Mouse (Mus musculus) ZHBTc4 (cell line): ENCODE measurements around the gene Hivep1.
A peak's percentile ranks its signal among the peaks of the same experiment; 100 is the strongest.

ENCODE experiments used
- DNase-seq: peaks from one replicate; pipeline ENCODE4 v3.0.0-alpha.2; 2011; ENCODE audit warnings: low read depth, low spot score

The Hivep1 gene

GRCm38 (mm10) chr13:42051961-42052695, at the start of gene Hivep1:
Hivep1 (plus strand) TSS chr13:42052021.
- peak; percentile 74 for DNase-seq

DNA sequence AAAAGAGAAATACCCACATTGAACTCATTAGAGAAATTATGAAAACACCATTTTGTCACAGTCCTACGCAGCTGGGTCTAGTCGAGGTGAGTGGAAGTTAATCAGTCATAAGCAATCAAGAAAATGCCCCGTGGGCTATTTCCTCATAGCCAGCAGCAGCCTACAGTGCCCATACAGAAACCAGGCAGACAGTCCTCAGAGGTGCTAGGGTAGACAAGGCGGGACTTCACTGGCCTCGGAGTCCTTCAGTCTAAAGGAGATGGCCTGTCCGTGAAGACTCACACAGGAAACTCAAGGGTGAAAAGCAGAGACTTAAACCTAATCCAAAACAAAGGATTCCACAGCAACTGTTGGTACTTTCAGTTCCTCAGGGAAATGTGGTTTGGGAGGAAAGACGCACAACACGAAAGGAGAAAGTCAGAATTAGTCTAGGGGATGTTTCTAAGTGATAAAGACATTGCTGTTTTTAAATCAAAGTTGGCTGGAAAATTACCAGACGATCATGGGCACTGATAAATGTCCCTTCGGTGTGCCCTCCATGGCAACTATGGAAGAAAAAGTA, 36.3 kb upstream of the Hivep1 start:
- no peak for DNase-seq

DNA sequence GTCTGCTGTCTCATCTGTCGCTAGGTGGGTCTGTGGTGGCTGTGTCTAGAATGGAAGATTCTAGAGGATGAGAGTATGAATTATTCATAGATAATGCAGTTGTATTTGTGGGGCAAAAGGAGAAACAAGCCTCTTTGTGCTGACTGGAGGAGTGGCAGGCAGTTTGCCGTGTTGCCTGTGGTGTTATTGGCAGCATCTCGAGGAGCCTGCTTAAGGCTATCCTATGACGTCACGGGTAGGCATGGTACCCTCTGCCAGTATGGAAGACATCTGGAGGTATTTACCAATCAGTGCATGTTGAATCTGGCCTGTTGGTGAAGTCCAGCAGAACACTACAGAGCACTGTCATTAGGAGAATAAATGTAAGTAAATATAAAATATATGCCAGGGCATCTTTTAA, 35.6 kb upstream of the Hivep1 start:
- no peak for DNase-seq

DNA sequence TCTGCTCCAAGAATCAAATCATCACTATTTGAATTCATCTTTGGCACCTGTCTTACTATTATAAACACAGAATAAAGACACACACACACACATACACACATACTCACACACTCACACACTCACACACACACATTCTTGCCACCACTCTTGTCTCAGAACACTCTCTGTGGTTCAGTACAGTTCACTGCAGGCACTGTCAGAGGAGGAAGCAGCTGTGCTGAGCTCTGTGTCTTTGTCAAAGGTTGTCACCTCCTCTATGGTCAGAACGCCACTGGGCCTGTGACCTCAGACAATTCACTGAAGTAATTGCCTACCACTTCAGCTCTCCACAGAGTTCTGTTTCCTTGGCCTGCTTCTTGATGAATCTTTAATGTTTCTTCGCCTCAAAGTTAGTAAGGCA, 33.5 kb upstream of the Hivep1 start:
- DNase-seq, result no peak

GRCm38 (mm10) chr13:42041203-42041602, 10.6 kb upstream of the Hivep1 start:
- DNase-seq, result no peak

DNA sequence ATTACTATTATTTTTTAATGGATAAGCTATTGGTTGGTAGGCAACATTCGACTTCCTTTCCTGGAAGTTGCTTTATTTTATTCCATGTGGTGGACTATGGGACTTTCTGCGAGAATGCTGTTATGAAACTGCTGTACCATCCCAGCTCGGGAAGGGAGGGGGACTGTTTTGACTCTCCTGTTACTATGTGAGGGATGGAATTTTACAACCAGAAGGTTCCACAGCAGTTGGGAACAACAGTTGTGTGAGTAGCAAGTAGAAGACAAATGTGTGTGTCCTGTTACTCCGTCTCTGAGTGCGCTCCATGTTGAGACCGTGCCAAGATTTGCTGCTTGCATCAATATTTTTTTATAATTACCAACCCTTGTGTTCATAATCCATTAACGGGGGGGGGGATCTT, 8.4 kb upstream of the Hivep1 start:
- no peak for DNase-seq

DNA sequence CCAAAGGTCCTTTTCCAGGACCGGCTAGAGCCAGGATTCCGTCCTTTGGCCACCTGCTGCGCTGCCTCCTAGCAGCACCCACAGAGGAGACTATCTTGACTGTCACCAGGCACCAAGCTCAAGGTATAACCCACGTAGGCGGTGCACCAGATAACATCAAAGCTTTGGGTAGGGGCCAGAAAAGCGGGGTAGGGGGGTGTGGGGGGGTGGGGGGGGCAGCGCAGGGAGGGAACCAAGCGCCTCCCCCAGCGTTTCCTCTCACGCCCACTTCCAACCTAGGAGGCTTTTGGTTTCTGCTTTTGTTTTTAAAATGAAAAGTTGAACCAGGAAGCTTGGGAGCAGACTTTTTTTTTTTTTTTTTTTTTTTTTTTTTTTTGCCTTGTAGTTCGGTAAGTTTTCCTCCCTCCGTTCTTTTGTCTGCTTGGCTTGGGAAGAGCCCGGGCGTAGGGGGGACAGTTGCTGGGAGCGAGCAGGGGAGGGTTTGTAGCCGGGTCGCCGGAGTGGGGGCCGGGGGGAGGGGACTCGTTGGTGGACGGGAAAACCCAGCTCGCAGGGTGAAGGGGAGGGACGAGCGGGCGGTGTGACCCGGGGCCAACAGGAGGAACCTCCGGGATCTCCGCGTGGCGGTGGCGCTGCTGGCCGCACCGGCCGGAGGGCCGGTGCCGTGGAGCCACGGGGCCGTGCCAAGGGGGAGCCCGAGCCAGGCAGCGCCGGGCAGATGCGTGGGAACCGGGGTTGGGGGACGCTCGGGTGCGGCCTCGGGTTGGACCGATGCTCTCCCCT, 2.6 kb upstream of the Hivep1 start:
- peak; percentile 42 for DNase-seq

- DNase-seq, result no peak
Measured at GRCm38 (mm10) chr13:42049774-42050125, 2.1 kb upstream of the Hivep1 start.

DNA sequence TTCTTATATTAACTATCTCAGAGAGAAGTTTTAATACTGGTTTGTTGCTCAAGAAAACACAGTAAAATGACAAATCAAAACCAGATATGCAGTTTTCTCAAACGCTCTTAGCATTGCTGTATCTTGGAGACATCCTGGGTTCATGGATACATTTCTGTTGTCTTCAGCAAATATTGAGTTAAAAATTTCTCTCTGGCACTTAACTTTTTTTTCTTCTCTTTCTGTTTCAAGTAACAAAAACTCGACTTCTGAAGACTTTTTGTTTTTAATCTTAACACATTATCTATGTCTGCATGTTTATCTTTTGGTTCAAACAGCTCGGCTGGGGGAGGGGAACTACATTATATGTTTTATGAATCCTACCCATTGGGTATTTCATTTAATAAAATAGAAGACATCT, 1.7 kb upstream of the Hivep1 start:
- no peak for DNase-seq

DNA sequence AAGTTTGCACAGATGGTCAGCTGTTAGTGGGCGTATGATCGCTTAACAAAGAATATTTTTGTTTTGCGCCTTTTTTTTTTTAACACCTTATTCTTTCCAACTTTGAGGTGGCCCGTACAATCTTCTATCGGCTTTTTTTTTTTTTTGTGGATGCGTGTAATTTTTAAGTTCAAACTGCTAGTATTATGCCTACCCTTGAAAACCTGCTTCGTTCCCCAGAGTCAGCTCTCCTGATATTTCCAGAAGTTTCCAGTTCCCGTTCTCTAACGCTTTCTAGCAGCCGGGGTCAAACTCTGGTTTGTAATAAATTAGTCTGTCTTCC, 980 bp upstream of the Hivep1 start:
- no peak for DNase-seq

DNA sequence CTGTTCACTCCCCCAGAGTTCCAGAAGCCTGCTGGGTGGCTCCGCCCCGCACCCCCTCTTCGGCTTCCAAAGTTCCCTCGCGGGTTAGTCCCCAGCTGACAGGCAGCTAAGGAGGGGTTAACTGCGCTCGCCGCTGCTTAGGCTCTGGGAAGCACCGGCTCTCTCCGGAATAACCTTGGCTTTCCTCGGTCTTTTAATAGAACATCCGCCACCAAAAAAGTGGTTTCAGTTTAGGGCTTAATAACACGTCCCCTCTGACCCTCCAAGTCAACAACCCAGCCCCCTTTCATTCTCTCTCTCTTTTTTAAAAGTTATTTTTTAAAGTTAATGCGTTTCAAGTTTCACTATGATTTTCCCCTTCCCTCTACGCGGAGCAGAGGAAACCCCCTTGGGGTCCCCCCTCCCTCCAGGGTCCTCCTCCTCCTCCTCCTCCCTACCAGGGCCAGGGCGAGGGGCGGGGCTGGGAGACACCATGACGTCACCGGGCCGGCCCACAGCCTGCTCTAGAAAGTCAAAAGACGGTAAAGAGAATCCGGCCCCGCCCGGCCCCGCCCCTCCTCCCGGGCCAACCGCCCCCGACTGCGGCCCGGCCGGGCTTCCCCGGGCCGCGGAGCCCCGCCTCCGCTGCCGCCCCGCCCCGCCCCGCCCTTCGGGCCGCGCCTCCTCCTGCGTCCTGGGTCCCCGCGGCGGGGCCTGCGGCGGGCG, 467 bp upstream of the Hivep1 start:
- peak; percentile 95 for DNase-seq

DNA sequence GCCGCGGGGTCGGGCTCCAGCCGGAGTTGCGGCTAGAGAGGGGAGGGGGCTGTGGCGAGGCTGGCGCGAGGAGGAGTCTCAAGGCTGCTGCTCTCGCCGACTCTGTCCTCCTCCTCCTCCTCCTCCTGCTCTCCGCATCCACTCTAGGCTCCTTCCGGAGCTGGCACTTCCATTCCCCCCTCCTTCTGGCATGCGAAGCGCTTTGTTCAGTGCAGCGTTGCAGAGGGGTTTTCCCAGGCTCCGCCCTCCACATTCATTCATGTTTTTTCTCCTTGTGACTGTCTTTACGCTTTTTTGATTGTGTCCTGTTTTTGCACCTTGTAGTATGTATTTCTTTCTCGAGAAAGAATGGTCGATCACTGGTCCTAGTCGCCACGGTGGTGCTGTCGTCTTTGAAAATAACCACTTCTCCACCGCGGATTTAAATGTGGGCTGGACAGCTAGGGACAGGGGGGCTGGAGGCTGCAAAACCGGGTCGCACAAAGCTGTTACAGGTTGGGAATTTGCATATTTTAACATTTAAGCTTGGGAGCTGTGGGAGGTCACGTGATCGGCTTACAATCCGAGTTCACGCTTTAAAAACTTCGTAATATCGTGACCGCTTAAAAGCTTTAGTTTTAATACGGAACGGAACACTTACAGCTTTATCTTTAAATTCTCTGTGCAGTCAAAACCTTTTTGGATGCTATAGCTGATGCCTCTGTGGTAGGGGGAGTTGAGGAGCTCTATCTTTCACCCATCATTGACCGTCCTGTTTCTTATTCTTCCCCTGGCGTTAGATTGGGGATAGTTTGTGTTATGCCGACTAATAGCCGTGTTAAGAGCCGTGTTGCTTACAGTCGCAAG, 1.1 kb downstream of the Hivep1 start:
- DNase-seq, result peak; percentile 89

DNA sequence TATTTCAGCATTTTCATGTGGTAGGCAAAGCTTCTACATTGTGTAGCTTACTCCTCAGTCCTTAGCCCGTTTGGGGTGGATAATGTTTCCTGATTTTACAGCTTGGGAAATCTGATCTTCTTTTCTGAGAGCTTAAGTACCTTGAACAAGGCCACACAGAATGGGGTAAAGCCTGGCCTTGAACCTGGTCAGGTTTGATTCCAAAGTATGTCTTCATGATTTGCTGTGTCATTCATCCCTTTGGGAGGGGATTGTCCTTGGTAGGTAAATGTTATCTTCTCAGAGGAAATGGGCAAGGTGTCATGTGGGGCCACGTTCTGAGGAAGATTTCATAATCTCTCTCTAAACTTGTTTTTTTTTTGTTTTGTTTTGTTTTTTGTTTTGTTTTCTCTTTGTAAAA, 1.8 kb downstream of the Hivep1 start:
- DNase-seq, result peak; percentile 26

DNA sequence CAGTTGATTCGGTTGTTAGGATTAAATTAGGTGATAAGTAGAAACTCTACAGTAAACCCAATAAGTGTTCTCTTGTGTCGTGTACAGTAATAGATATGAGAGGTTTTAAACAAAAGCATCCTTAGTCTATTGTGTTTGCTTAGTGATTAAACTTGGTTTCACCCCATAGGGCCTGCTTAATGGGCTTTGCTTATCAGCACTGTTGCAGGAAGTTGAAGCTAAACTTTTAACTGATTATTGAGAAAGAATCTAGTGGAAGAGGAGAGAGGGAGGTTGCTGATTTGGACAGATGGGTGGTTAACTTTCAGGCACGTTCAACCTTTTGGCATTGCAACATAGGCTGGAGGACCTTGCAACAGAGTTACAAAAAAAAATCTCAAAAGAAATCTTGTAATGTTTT, 2.3 kb downstream of the Hivep1 start:
- DNase-seq, result no peak

- DNase-seq, result no peak
Measured at GRCm38 (mm10) chr13:42056712-42057332, 5.0 kb downstream of the Hivep1 start.

GRCm38 (mm10) chr13:42060846-42061630, 9.2 kb downstream of the Hivep1 start:
- peak; percentile 39 for DNase-seq

DNA sequence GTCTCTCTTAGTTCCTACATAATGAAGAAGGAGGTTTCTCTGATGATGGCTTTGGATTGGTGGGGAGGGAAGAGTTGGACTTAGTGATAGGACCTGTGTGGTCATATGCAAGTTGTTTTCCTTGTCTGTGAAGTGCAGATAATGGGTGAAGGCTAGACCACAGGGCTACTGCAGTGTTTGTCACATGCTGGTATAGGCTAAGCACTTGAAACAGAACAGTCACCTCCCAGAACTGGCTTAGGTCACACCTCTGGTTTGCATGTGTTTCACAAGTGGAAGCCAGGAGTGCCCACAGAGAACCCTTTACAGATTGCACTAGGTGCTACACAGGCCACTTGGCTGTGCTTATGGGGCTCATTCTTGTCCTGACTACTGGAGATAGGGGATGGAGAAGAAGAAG, 12.4 kb downstream of the Hivep1 start:
- DNase-seq, result no peak

DNA sequence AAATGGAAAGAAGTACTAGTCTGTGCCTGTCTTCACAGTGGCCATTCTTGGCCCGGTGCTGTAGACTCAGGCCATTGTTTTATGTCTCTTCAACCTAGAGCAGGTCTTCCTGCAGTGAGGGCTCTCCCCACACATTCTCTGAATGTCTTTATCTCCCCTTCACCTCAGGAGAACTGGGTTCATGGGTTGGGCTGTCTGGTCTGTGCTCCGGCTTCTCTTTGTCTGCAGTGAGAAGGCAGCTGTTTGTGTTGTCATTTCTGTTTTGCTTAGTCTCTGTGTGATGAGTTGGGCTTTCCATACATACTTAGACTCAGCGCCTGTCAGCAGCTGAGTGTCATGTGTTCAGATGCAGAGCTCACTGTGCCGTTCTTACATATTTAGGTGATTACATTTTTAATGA, 18.4 kb downstream of the Hivep1 start:
- no peak for DNase-seq

DNA sequence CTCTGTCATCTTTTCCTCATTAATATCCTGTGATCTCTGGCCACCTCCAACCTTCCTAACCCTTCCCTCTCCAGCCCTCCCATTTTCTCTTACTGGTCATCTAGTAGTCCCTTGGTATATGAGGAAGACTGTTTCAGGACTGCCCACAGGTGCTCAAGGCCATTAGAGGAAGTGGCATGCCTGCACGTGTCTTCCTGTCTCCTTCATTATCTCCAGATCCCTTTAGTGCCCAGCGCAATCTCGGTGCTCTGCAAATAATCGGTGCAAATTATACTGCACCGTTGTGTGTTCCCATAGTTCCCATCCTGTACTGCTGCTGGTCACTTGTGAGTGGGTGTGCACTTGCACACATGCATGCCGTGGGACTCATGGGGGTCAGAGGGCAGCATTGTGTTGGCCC, 19.2 kb downstream of the Hivep1 start:
- no peak for DNase-seq

DNA sequence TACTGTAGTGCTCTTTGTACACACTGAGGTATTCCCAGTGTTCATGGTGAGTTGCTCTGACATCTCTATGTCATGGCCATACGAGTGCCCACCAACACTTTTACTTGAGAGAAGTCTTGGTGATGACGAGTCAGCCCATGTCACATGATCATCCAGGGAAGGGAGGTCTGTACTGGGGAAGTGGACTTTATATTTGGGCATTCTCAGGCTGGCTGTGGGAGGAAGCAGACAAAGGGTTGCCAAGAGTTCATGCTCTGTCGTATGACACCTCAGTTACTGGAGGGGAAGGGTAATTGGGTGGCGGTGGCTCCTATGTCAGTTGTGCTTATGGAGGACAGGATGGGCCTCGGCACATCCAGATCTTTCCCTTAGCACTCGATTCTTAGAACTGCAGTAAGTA, 21.5 kb downstream of the Hivep1 start:
- no peak for DNase-seq
